Mouse (Mus musculus): ENCODE data around the gene Mapk8ip1. TPM values are rescaled to one million over a fixed set of nuclear protein-coding genes. Genes with fewer than 3 reads are reported as not detected.

Gene Mapk8ip1
- polyA plus RNA-seq, 1 experiment, result 2.0 TPM

DNA sequence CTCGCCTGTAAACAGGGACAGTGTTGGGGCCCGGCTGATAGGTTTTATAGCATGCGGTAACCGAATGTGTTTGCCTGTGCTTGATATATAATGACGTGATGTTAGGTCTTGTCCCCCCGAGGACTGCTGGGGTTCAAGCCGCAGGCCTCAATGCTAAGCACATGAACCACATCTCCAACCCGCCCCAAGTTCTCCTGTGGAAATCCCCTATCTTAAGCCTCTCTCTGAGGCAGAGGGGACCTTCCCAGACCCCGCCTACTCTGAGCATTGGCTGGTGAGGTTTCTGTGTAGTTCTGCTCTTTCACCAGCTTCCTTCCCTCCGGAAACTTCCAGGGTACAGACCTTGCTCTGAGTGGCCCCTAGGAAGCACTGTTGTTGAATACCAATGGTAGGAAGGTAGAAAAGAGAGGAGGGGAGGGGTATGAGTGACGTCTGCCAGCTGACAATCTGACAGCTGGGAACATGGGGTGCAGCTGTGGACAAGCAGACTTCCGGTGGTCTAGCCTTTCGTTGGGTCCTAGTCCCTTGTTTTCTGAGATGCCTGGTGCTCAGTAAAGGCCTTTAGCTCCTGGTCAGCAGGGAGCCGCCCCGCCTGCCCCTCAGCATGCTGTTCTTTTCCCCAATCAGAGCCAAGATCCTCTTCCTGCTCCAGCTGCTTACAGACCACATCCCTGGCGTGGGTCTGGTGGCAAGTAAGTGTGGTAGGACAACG is 21.1 kb downstream of the Mapk8ip1 start:
- no peak overlapping the region for H3K4me3 ChIP-seq (replicated peaks; ENCODE audit: control insufficient read depth, low read depth, low read length)
- H3K27ac ChIP-seq (ENCODE audit: control insufficient read depth, insufficient read depth, low read depth, low read length, poor library complexity), result no peak overlapping the region
- WGBS, result 78% methylated on average over 17 of the region's 17 CpGs
- H3K4me1 ChIP-seq (ENCODE audit: control insufficient read depth, insufficient read depth, low read length), result peaks cover 5% of the 10 kb centered on the region
- no peak for TF ChIP-seq POLR2A (IDR thresholded peaks at IDR 0.05; ENCODE audit: borderline replicate concordance, control insufficient read depth, low read depth, low read length)
- no peak for TF ChIP-seq CTCF (IDR thresholded peaks at IDR 0.05; ENCODE audit: control insufficient read depth, insufficient read depth, low read length)

DNA sequence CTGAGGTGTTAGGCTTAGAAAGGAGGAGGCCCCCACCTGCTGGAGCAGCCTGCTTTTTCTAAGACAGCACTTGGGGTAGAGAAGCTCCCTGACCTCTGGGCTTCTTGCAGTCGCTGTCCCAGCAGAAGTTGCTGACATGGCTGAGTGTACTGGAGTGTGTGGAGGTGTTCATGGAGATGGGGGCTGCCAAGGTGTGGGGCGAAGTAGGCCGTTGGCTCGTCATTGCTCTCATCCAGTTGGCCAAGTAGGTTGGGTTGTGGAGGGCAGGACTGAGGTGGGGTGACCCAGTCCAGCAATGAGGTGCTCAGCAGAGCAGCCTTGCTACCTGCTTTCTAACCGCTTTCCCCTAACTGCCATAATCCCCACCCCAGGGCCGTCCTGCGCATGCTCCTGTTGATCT is 23.7 kb downstream of the Mapk8ip1 start:
- Histone ChIP-seq H3K4me1 (ENCODE audit: control insufficient read depth, insufficient read depth, low read length) (peaks cover 5% of the 10 kb centered on the region), H3K27ac (ENCODE audit: control insufficient read depth, insufficient read depth, low read depth, low read length, poor library complexity) (no peak overlapping the region), H3K4me3 (replicated peaks; ENCODE audit: control insufficient read depth, low read depth, low read length) (no peak overlapping the region)
- WGBS, result 93% methylated on average over 7 of the region's 7 CpGs
- TF ChIP-seq POLR2A (IDR thresholded peaks at IDR 0.05; ENCODE audit: borderline replicate concordance, control insufficient read depth, low read depth, low read length) (0 out of 2 replicates have a peak, but pooled peaks have one; percentile 17), CTCF (IDR thresholded peaks at IDR 0.05; ENCODE audit: control insufficient read depth, insufficient read depth, low read length) (no peak)

DNA sequence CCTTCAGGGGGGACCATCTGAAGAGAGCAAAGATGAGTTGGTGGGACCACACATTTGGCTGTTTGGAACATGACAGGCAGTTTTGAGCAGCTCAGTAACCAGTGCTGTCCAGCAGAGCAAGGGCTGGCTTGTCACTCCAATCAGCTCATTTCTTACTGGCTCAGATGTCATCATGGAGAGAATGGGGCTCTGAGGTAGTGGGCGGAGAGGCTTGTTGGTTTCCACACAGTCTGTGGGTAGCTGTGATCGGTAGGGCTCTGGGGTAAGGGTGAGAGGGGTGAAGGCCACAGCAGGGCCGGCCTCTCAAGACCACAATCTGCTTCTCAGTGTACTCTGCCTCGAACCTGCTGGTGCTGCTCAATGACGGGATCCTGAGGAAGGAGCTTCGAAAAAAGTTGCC is 24.8 kb downstream of the Mapk8ip1 start:
- WGBS, result 60% methylated on average over 6 of the region's 6 CpGs
- Histone ChIP-seq H3K4me1 (ENCODE audit: control insufficient read depth, insufficient read depth, low read length) (peaks cover 5% of the 10 kb centered on the region), H3K27ac (ENCODE audit: control insufficient read depth, insufficient read depth, low read depth, low read length, poor library complexity) (no peak overlapping the region), H3K4me3 (replicated peaks; ENCODE audit: control insufficient read depth, low read depth, low read length) (peak overlapping the region; percentile 96)
- TF ChIP-seq POLR2A (IDR thresholded peaks at IDR 0.05; ENCODE audit: borderline replicate concordance, control insufficient read depth, low read depth, low read length), result no peak
- no peak for TF ChIP-seq CTCF (IDR thresholded peaks at IDR 0.05; ENCODE audit: control insufficient read depth, insufficient read depth, low read length)

DNA sequence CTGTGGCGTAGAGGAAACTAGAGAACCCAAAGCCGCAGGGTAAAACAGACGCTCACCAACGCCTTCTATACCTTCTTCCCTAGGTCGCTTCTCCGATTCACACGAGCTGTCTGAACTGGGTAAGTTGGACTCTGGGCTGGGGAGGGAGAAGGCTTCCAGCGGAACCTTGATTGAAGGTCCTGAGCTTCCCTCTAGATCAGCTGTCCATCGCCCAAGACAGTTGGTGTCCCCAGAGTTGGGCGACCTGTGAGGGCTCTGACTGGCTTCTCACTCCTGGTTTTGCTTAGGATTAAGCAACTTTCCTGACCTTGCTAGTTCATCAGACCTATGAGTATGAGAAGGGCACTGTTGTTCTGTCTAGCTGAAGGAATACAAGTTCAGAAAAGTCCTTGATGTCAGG is 25.3 kb downstream of the Mapk8ip1 start:
- WGBS, result 4% methylated on average over 10 of the region's 10 CpGs
- H3K27ac ChIP-seq (ENCODE audit: control insufficient read depth, insufficient read depth, low read depth, low read length, poor library complexity), result peak overlapping the region; percentile 90
- H3K4me1 ChIP-seq (ENCODE audit: control insufficient read depth, insufficient read depth, low read length), result peaks cover 5% of the 10 kb centered on the region
- TF ChIP-seq CTCF (IDR thresholded peaks at IDR 0.05; ENCODE audit: control insufficient read depth, insufficient read depth, low read length) (no peak), POLR2A (IDR thresholded peaks at IDR 0.05; ENCODE audit: borderline replicate concordance, control insufficient read depth, low read depth, low read length) (no peak)
- peak overlapping the region; percentile 96 for H3K4me3 ChIP-seq (replicated peaks; ENCODE audit: control insufficient read depth, low read depth, low read length)

DNA sequence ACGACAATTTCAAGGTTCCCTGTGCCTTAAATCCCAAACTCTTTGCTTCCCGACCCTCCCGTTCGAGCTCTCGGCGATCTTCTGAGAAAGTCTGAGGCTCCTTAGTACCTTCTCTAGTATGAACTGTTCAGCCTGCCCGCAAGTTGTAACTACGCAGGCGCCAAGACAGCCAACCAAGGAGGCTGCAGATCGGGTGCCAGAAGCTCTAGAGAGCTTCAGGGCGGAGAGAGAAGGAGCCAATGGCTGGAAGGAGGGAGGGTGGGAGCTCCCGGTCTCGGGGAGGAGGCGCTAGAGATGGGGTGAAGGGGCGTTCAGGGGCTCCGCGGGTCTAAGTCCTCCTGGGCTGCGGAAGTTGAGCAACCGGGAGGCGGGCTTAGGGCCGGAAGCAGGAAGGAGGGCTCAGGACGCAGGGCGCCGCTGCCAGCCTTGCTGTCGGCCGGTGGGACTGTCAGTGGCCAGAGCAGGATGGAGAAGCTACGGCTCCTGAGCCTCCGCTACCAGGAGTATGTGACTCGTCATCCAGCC is 25.9 kb downstream of the Mapk8ip1 start:
- under 1% methylated on average over 29 of the region's 29 CpGs for WGBS
- peaks cover 5% of the 10 kb centered on the region for H3K4me1 ChIP-seq (ENCODE audit: control insufficient read depth, insufficient read depth, low read length)
- H3K27ac ChIP-seq (ENCODE audit: control insufficient read depth, insufficient read depth, low read depth, low read length, poor library complexity), result peak overlapping the region; percentile 90
- peak overlapping the region; percentile 96 for H3K4me3 ChIP-seq (replicated peaks; ENCODE audit: control insufficient read depth, low read depth, low read length)
- TF ChIP-seq CTCF (IDR thresholded peaks at IDR 0.05; ENCODE audit: control insufficient read depth, insufficient read depth, low read length) (no peak), POLR2A (IDR thresholded peaks at IDR 0.05; ENCODE audit: borderline replicate concordance, control insufficient read depth, low read depth, low read length) (peak; percentile 92)

DNA sequence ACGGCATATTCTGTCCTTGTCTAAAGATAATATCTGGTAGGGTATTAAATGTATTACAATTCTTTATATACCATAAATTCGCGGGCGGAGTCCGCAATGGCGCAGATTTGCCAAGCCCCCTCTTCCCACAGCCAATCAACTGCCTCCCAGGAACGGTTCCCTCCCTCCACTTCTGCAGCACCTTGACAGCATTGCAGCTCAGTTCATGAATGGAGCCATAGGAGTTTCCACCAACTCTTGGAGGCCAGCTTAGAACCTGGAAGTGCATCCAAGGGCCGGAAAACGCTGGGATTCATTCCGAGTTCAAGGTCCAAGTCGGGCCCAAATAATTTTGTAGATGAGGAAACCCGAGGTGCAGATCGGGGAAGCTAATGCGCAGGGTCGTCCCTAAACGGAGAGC is 26.5 kb downstream of the Mapk8ip1 start, which contains the start of the genes Pex16 and Large2:
Gene Pex16 (plus strand): TSS at position 163 of the 400 bp plus-strand sequence.
Gene Large2 (minus strand): TSS at position 356 of the 400 bp plus-strand sequence.
- Histone ChIP-seq H3K27ac (ENCODE audit: control insufficient read depth, insufficient read depth, low read depth, low read length, poor library complexity) (peak within 1 kb of the TSS; percentile 90), H3K4me3 (replicated peaks; ENCODE audit: control insufficient read depth, low read depth, low read length) (peak within 1 kb of the TSS; percentile 96), H3K4me1 (ENCODE audit: control insufficient read depth, insufficient read depth, low read length) (peaks cover 5% of the 10 kb centered on the region)
- TF ChIP-seq POLR2A (IDR thresholded peaks at IDR 0.05; ENCODE audit: borderline replicate concordance, control insufficient read depth, low read depth, low read length) (no peak), CTCF (IDR thresholded peaks at IDR 0.05; ENCODE audit: control insufficient read depth, insufficient read depth, low read length) (no peak)
- WGBS, result under 1% methylated on average over 16 of the region's 16 CpGs

DNA sequence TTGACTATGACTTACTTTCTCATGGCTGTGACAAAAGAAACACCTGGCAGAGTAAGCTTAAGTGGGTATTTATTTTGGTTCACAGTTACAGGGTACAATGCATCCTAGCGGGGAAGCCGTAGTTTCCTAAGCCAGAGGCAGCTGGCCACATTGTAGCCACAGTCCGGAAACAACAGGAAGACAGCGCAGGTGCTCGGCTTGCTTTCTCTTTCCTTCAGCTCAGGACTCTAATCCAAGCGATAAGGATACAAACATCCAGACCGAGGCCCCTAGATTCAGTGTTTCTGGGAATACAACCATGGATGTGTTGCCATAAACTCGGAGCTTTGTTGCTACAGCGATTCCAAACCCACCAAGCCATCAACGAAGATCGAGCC is 27.6 kb downstream of the Mapk8ip1 start:
- Histone ChIP-seq H3K27ac (ENCODE audit: control insufficient read depth, insufficient read depth, low read depth, low read length, poor library complexity) (no peak overlapping the region), H3K4me3 (replicated peaks; ENCODE audit: control insufficient read depth, low read depth, low read length) (no peak overlapping the region), H3K4me1 (ENCODE audit: control insufficient read depth, insufficient read depth, low read length) (peaks cover 5% of the 10 kb centered on the region)
- TF ChIP-seq POLR2A (IDR thresholded peaks at IDR 0.05; ENCODE audit: borderline replicate concordance, control insufficient read depth, low read depth, low read length) (no peak), CTCF (IDR thresholded peaks at IDR 0.05; ENCODE audit: control insufficient read depth, insufficient read depth, low read length) (no peak)
- WGBS, result 51% methylated on average over 11 of the region's 11 CpGs

DNA sequence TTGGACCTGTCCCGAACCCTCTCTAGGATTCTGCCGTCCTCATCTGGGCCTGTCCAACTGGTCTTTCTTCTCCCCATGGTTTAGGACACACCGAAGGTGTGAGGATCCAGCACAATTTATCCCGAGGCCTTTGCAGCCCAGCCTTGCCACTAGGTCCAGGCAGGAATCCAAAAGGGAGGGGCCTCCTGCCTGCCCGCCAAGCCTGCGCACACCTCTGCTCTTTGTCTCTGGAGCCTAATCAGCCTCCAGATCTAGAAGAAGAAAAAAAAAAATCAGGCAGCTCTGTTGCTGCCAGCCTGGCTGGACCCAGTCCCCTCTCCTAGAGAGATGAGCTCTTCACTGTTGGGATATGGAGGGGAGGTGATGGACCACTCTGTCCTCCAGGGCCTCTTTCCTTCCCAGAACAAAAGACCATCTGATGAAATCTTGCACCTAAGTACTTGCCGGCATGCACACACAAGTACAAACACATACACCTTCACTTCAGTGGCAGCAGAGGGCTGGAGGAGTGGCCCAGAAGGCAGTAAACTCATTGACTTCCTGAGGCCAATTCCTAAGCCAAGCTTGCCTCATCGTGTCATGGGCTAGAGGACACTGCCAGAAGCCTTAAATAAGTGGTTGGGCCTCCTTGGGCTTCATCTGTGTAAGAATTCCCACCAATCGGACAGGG is 28.2 kb downstream of the Mapk8ip1 start:
- no peak overlapping the region for H3K4me3 ChIP-seq (replicated peaks; ENCODE audit: control insufficient read depth, low read depth, low read length)
- no peak for TF ChIP-seq CTCF (IDR thresholded peaks at IDR 0.05; ENCODE audit: control insufficient read depth, insufficient read depth, low read length)
- no peak for TF ChIP-seq POLR2A (IDR thresholded peaks at IDR 0.05; ENCODE audit: borderline replicate concordance, control insufficient read depth, low read depth, low read length)
- 59% methylated on average over 9 of the region's 9 CpGs for WGBS
- H3K27ac ChIP-seq (ENCODE audit: control insufficient read depth, insufficient read depth, low read depth, low read length, poor library complexity), result no peak overlapping the region; the same call in 1 of the 2 replicates
- peaks cover 5% of the 10 kb centered on the region for H3K4me1 ChIP-seq (ENCODE audit: control insufficient read depth, insufficient read depth, low read length)

Data from bone marrow, adult 2 months (tissue).